Mouse (Mus musculus) MEL (cell line): Measurements from ENCODE around the gene Gm10643. TPM values are rescaled to one million over a fixed set of nuclear protein-coding genes. Genes with fewer than 3 reads are reported as not detected.

Experiments
- DNase-seq: peaks from one replicate; pipeline ENCODE4 v3.0.0; 2011; ENCODE audit warnings: low read depth, low spot score
- H3K27ac ChIP-seq: 2 replicates; pipeline ENCODE4 v1.5.1; 2012; ENCODE audit warnings: low read depth, mild to moderate bottlenecking, control low read depth, low read length, moderate library complexity; ENCODE audit not compliant: control insufficient read depth
- H3K27me3 ChIP-seq, 2 experiments: fragments of 150-350 bp in 1 of 2; sonication (generic) in 1 of 2; 2 replicates each; pipeline ENCODE4 v1.6.1; 2012; ENCODE audit warnings: low read length in 2 of 2, mild to moderate bottlenecking in 2 of 2, improper control_type of control experiment in 1 of 2, moderate library complexity in 1 of 2; ENCODE audit not compliant: insufficient read depth in 2 of 2, control insufficient read depth in 1 of 2
- H3K36me3 ChIP-seq, 2 experiments: 2 replicates each; pipeline ENCODE4 v1.6.1; 2012 to 2014; ENCODE audit warnings: low read length in 2 of 2, improper control_type of control experiment in 1 of 2, inconsistent platforms in 1 of 2, mild to moderate bottlenecking in 1 of 2; ENCODE audit not compliant: insufficient read depth in 2 of 2, control insufficient read depth in 1 of 2
- H3K4me1 ChIP-seq, 2 experiments: fragments of 150-350 bp in 1 of 2; sonication (generic) in 1 of 2; 2 replicates each; pipeline ENCODE4 v1.6.1; 2012; ENCODE audit warnings: low read length in 2 of 2, improper control_type of control experiment in 1 of 2, mild to moderate bottlenecking in 1 of 2; ENCODE audit not compliant: insufficient read depth in 2 of 2, control insufficient read depth in 1 of 2
- H3K4me3 ChIP-seq, 2 experiments: fragments of 150-350 bp in 1 of 2; sonication (generic) in 1 of 2; 2 replicates each; pipeline ENCODE4 v1.5.1; 2012; ENCODE audit warnings: low read depth in 2 of 2, low read length in 2 of 2, mild to moderate bottlenecking in 2 of 2, moderate library complexity in 2 of 2, control low read depth in 1 of 2, improper control_type of control experiment in 1 of 2; ENCODE audit not compliant: control insufficient read depth in 1 of 2, insufficient read depth in 1 of 2
- H3K79me2 ChIP-seq: 2 replicates; pipeline ENCODE4 v1.6.1; 2012; ENCODE audit warnings: mild to moderate bottlenecking, low read length, moderate library complexity; ENCODE audit not compliant: control insufficient read depth, poor library complexity, insufficient read depth
- H3K9ac ChIP-seq: 2 replicates; pipeline ENCODE4 v1.6.1; 2012; ENCODE audit warnings: low read depth, mild to moderate bottlenecking, control low read depth, low read length, moderate library complexity; ENCODE audit not compliant: control insufficient read depth, poor library complexity, severe bottlenecking
- H3K9me3 ChIP-seq: fragments of 150-350 bp; sonication (generic); replicated peaks from 2 replicates; pipeline ENCODE4 v1.6.1; 2012; ENCODE audit warnings: mild to moderate bottlenecking, low read length, improper control_type of control experiment, moderate library complexity; ENCODE audit not compliant: insufficient read depth
- BHLHE40 ChIP-seq: IDR thresholded peaks from 2 replicates; pipeline ENCODE4 v1.6.1; 2012; ENCODE audit warnings: low read depth, mild to moderate bottlenecking, inconsistent platforms, low read length, improper control_type of control experiment, borderline replicate concordance
- CHD2 ChIP-seq: IDR thresholded peaks from 2 replicates; pipeline ENCODE4 v1.6.1; 2011; ENCODE audit warnings: low read length, improper control_type of control experiment
- ETS1 ChIP-seq: IDR thresholded peaks from 2 replicates; pipeline ENCODE4 v1.6.1; 2012; ENCODE audit warnings: low read depth, mild to moderate bottlenecking, inconsistent platforms, low read length, improper control_type of control experiment, moderate library complexity
- KAT2A ChIP-seq: conservative IDR thresholded peaks from 2 replicates; pipeline ENCODE4 v1.6.1; 2012; ENCODE audit warnings: low read depth, low read length, improper control_type of control experiment, inconsistent platforms
- MAZ ChIP-seq: IDR thresholded peaks from 2 replicates; pipeline ENCODE4 v1.6.1; 2012; ENCODE audit warnings: low read depth, mild to moderate bottlenecking, inconsistent platforms, low read length, improper control_type of control experiment
- MEF2A ChIP-seq: IDR thresholded peaks from 2 replicates; pipeline ENCODE4 v1.6.1; 2014; ENCODE audit warnings: low read depth, mild to moderate bottlenecking, inconsistent platforms, low read length, improper control_type of control experiment; ENCODE audit not compliant: poor library complexity, insufficient replicate concordance, severe bottlenecking; ENCODE audit errors: extremely low read depth
- MXI1 ChIP-seq: IDR thresholded peaks from 2 replicates; pipeline ENCODE4 v1.6.1; 2011; ENCODE audit warnings: mild to moderate bottlenecking, low read depth, low read length, improper control_type of control experiment
- MYC ChIP-seq: IDR thresholded peaks from 2 replicates; pipeline ENCODE4 v1.6.1; 2011; ENCODE audit warnings: low read depth, mild to moderate bottlenecking, low read length, improper control_type of control experiment, moderate library complexity
- NELFE ChIP-seq: IDR thresholded peaks from 2 replicates; pipeline ENCODE4 v1.6.1; 2011; ENCODE audit warnings: low read depth, low read length, improper control_type of control experiment
- NRF1 ChIP-seq: IDR thresholded peaks from 2 replicates; pipeline ENCODE4 v1.6.1; 2014; ENCODE audit warnings: low read depth, mild to moderate bottlenecking, inconsistent platforms, low read length, improper control_type of control experiment, moderate library complexity; ENCODE audit not compliant: poor library complexity, insufficient read depth, severe bottlenecking
- POLR2A ChIP-seq, 2 experiments: IDR thresholded peaks; 2 replicates each; pipeline ENCODE4 v1.6.1; 2011 to 2012; ENCODE audit warnings: low read length in 2 of 2, mild to moderate bottlenecking in 2 of 2, control low read depth in 1 of 2, improper control_type of control experiment in 1 of 2, low read depth in 1 of 2, moderate library complexity in 1 of 2; ENCODE audit not compliant: control insufficient read depth in 1 of 2, insufficient read depth in 1 of 2, poor library complexity in 1 of 2
- POLR2AphosphoS2 ChIP-seq: IDR thresholded peaks from 2 replicates; pipeline ENCODE4 v1.6.1; 2011; ENCODE audit warnings: low read length, improper control_type of control experiment
- RAD21 ChIP-seq: IDR thresholded peaks from 2 replicates; pipeline ENCODE4 v1.6.1; 2011; ENCODE audit warnings: mild to moderate bottlenecking, low read depth, low read length, improper control_type of control experiment
- RCOR1 ChIP-seq: IDR thresholded peaks from 2 replicates; pipeline ENCODE4 v1.6.1; 2012; ENCODE audit warnings: low read depth, mild to moderate bottlenecking, inconsistent platforms, low read length, improper control_type of control experiment
- SIN3A ChIP-seq: IDR thresholded peaks from 2 replicates; pipeline ENCODE4 v1.6.1; 2012; ENCODE audit warnings: low read length, improper control_type of control experiment, inconsistent platforms
- SMC3 ChIP-seq: IDR thresholded peaks from 2 replicates; pipeline ENCODE4 v1.6.1; 2011; ENCODE audit warnings: low read depth, low read length, improper control_type of control experiment
- TBP ChIP-seq: IDR thresholded peaks from 2 replicates; pipeline ENCODE4 v1.8.0; 2011; ENCODE audit warnings: low read depth, low read length, improper control_type of control experiment
- ZC3H11A ChIP-seq: IDR thresholded peaks from 2 replicates; pipeline ENCODE4 v1.6.1; 2012; ENCODE audit warnings: low read depth, mild to moderate bottlenecking, inconsistent platforms, low read length, improper control_type of control experiment
- ZKSCAN1 ChIP-seq: IDR thresholded peaks from 2 replicates; pipeline ENCODE4 v1.6.1; 2012; ENCODE audit warnings: low read depth, mild to moderate bottlenecking, inconsistent platforms, low read length, improper control_type of control experiment, moderate library complexity
- ZMIZ1 ChIP-seq: IDR thresholded peaks from 2 replicates; pipeline ENCODE4 v1.6.1; 2012; ENCODE audit warnings: low read depth, mild to moderate bottlenecking, inconsistent platforms, low read length, improper control_type of control experiment, moderate library complexity
- ZNF384 ChIP-seq: IDR thresholded peaks from 2 replicates; pipeline ENCODE4 v1.6.1; 2012; ENCODE audit warnings: low read depth, mild to moderate bottlenecking, inconsistent platforms, low read length, improper control_type of control experiment
- polyA plus RNA-seq, 2 experiments: library from polyadenylated mRNA; stranded (reverse) in 1 of 2; unstranded in 1 of 2; fragments of >175 nt in 1 of 2; fragments of >200 nt in 1 of 2; gene quantifications; 2 replicates each; pipeline versions ENCODE4 v1.2.1 to v1.2.4; 2012; ENCODE audit warnings: low replicate concordance in 2 of 2, low read depth in 1 of 2; ENCODE audit not compliant: insufficient read length in 2 of 2, insufficient read depth in 1 of 2, missing spikeins in 1 of 2
- total RNA-seq: library from RNA; depleted of rRNA; stranded (reverse); fragments of 300-350 nt; gene quantifications from 2 replicates; pipeline ENCODE4 v1.2.3, GENCODE M21; 2012

Gene Gm10643
- total and polyA plus RNA-seq, 3 experiments, result 0.23 to 0.28 TPM; not detected in 1

GRCm38 (mm10) chr8:84068316-84069035 lies 3.5 kb upstream of the Gm10643 start:
- H3K27me3 ChIP-seq, result no peaks in the 10 kb centered on the region
- H3K4me1 ChIP-seq, result peaks cover 6 to 24% of the 10 kb centered on the region in 2 experiments
- no peak overlapping the region for H3K4me3 ChIP-seq
- no peak for DNase-seq
- peaks cover 0 to 25% of the 10 kb centered on the region in 2 experiments; a peak in 2 of 4 replicates for H3K36me3 ChIP-seq
- H3K9me3 ChIP-seq, result no peaks in the 10 kb centered on the region
- TF ChIP-seq RCOR1, result no peak
- no peak for TF ChIP-seq SIN3A
- TF ChIP-seq MYC, result no peak
- TF ChIP-seq ZNF384, result no peak
- no peak for TF ChIP-seq BHLHE40
- TF ChIP-seq SMC3, result no peak
- TF ChIP-seq MAZ, result no peak
- no peak for TF ChIP-seq POLR2A (IDR thresholded peaks at IDR 0.05; ENCODE audit: control insufficient read depth in 1 of 2, insufficient read depth in 1 of 2, low read depth in 1 of 2, low read length in 2 of 2, poor library complexity in 1 of 2)
- TF ChIP-seq ZC3H11A, result no peak
- no peak for TF ChIP-seq CHD2
- no peak for TF ChIP-seq MXI1
- peaks cover 14% of the 10 kb centered on the region for H3K79me2 ChIP-seq
- no peak overlapping the region for H3K27ac ChIP-seq
- H3K9ac ChIP-seq, result no peak overlapping the region

DNA sequence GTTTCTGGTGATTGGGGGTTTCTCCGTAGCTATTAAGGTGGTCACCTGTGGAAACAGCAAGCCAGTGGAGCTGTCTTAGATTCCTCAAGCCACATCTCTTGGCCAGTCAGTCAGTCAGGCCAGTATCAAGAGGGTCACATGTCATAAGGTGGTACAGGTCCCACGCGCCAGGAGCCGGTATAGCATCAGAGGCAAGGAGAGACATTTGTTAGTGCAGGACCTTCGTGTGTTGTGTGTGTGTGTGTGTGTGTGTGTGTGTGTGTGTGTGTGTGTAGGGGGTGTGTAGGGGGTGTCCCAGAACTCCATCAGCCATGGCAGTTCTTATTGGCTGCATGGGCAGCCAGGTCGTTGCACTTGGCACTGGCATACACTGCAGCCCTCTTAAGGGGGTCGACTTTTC lies 3.0 kb upstream of the Gm10643 start:
- TF ChIP-seq BHLHE40 (no peak), CHD2 (no peak), ETS1 (no peak), RAD21 (no peak), TBP (no peak), SIN3A (no peak), POLR2AphosphoS2 (no peak), MEF2A (no peak), ZNF384 (no peak), NELFE (no peak), ZMIZ1 (no peak), NRF1 (no peak), ZKSCAN1 (no peak), MXI1 (no peak), KAT2A (no peak)
- TF ChIP-seq, all 39 proteins: peak for 0
- Histone ChIP-seq H3K4me3 (no peak overlapping the region), H3K9me3 (no peaks in the 10 kb centered on the region), H3K9ac (no peak overlapping the region), H3K27ac (no peak overlapping the region), H3K27me3 (no peaks in the 10 kb centered on the region), H3K36me3 (peaks cover 0 to 28% of the 10 kb centered on the region in 2 experiments; a peak in 2 of 4 replicates), H3K79me2 (peaks cover 14% of the 10 kb centered on the region), H3K4me1 (peaks cover 6 to 26% of the 10 kb centered on the region in 2 experiments)
- no peak for DNase-seq
